Mouse (Mus musculus) liver, adult 2 months (tissue): ENCODE results near the gene Ptpru.

Experiments used
- CTCF ChIP-seq: fragments of 200-500 bp; IDR thresholded peaks from 2 replicates; pipeline ENCODE4 v1.5.1; 2011; ENCODE audit warnings: low read depth, low read length, control low read depth
- POLR2A ChIP-seq: fragments of 200-500 bp; IDR thresholded peaks from 2 replicates; pipeline ENCODE4 v1.6.1; 2011; ENCODE audit warnings: low read length, control low read depth; ENCODE audit not compliant: insufficient read depth; ENCODE audit errors: extremely low read depth

- TF ChIP-seq POLR2A (no peak), CTCF (no peak)
Observed at GRCm38 (mm10) chr4:131861341-131861739, 23.3 kb upstream of the Ptpru start.
